Mouse (Mus musculus) testis, adult 2 months (tissue): ENCODE results near the gene Tlr4.

Source experiments
- CTCF ChIP-seq: fragments of 200-500 bp; IDR thresholded peaks from 2 replicates; pipeline ENCODE4 v1.5.1; 2012; ENCODE audit warnings: low read depth, mild to moderate bottlenecking, inconsistent platforms, low read length, moderate library complexity; ENCODE audit not compliant: control insufficient read depth, insufficient read depth, insufficient replicate concordance
- POLR2A ChIP-seq: fragments of 200-500 bp; IDR thresholded peaks from 2 replicates; pipeline ENCODE4 v1.6.1; 2012; ENCODE audit warnings: low read depth, mild to moderate bottlenecking, inconsistent platforms, low read length, moderate library complexity; ENCODE audit not compliant: control insufficient read depth

- no peak for TF ChIP-seq POLR2A
- TF ChIP-seq CTCF, result no peak
Measured at GRCm38 (mm10) chr4:66852011-66852410, 24.6 kb downstream of the Tlr4 start.
